Mouse (Mus musculus) cortical plate, adult 2 months (tissue): ENCODE results near the gene Gm5767.
A peak's percentile ranks its signal among the peaks of the same experiment; 100 is the strongest.

ENCODE experiments used
- CTCF ChIP-seq: fragments of 200-500 bp; IDR thresholded peaks from 2 replicates; pipeline ENCODE4 v1.5.1; 2011; ENCODE audit warnings: mild to moderate bottlenecking, control low read depth, low read length; ENCODE audit not compliant: insufficient read depth; ENCODE audit errors: extremely low read depth
- POLR2A ChIP-seq: fragments of 200-500 bp; IDR thresholded peaks from 2 replicates; pipeline ENCODE4 v1.6.1; 2011; ENCODE audit warnings: mild to moderate bottlenecking, low read length, control low read depth; ENCODE audit not compliant: insufficient read depth; ENCODE audit errors: extremely low read depth

- TF ChIP-seq POLR2A: no peak
- TF ChIP-seq CTCF: peak; percentile 98
Measured at GRCm38 (mm10) chr16:8686121-8686870, 5.7 kb downstream of the Gm5767 start.
